Mouse (Mus musculus): ENCODE data around the gene Tuba3b.

Tuba3b gene

GRCm38 (mm10) chr6:145660943-145661342 is 45.4 kb downstream of the Tuba3b start:
- Histone ChIP-seq H3K9me3 (ENCODE audit: low read length) (no peaks in the 10 kb centered on the region), H3K4me3 (replicated peaks; ENCODE audit: low read length) (no peak overlapping the region), H3K36me3 (ENCODE audit: insufficient read depth, low read length) (no peaks in the 10 kb centered on the region), H3K4me1 (replicated peaks; ENCODE audit: low read depth, low read length) (no peaks in the 10 kb centered on the region), H3K27me3 (ENCODE audit: insufficient read depth, low read length) (no peaks in the 10 kb centered on the region)
- TF ChIP-seq POU5F1 (IDR thresholded peaks at IDR 0.05; ENCODE audit: borderline replicate concordance, low read length) (no peak), NANOG (IDR thresholded peaks at IDR 0.05; ENCODE audit: borderline replicate concordance, low read length) (no peak), CTCF (conservative IDR thresholded peaks at IDR 0.05; ENCODE audit: low read length) (no peak)

- no peak overlapping the region for H3K4me3 ChIP-seq (replicated peaks; ENCODE audit: low read length)
- no peaks in the 10 kb centered on the region for H3K36me3 ChIP-seq (ENCODE audit: insufficient read depth, low read length)
- no peaks in the 10 kb centered on the region for H3K9me3 ChIP-seq (ENCODE audit: low read length)
- no peaks in the 10 kb centered on the region for H3K4me1 ChIP-seq (replicated peaks; ENCODE audit: low read depth, low read length)
- H3K27me3 ChIP-seq (ENCODE audit: insufficient read depth, low read length): no peaks in the 10 kb centered on the region
- TF ChIP-seq POU5F1 (IDR thresholded peaks at IDR 0.05; ENCODE audit: borderline replicate concordance, low read length) (no peak), CTCF (conservative IDR thresholded peaks at IDR 0.05; ENCODE audit: low read length) (no peak), NANOG (IDR thresholded peaks at IDR 0.05; ENCODE audit: borderline replicate concordance, low read length) (no peak)
Measured at GRCm38 (mm10) chr6:145664208-145664607, 48.7 kb downstream of the Tuba3b start.

- H3K4me3 ChIP-seq (replicated peaks; ENCODE audit: low read length): no peak overlapping the region
- H3K27me3 ChIP-seq (ENCODE audit: insufficient read depth, low read length): no peaks in the 10 kb centered on the region
- peak; percentile 52 for TF ChIP-seq CTCF (conservative IDR thresholded peaks at IDR 0.05; ENCODE audit: low read length)
- TF ChIP-seq POU5F1 (IDR thresholded peaks at IDR 0.05; ENCODE audit: borderline replicate concordance, low read length): no peak
- H3K36me3 ChIP-seq (ENCODE audit: insufficient read depth, low read length): no peaks in the 10 kb centered on the region
- no peaks in the 10 kb centered on the region for H3K9me3 ChIP-seq (ENCODE audit: low read length)
- no peaks in the 10 kb centered on the region for H3K4me1 ChIP-seq (replicated peaks; ENCODE audit: low read depth, low read length)
Measured at GRCm38 (mm10) chr6:145665751-145666150, 50.2 kb downstream of the Tuba3b start.

GRCm38 (mm10) chr6:145667654-145668053 is 52.1 kb downstream of the Tuba3b start:
- no peak for TF ChIP-seq CTCF (conservative IDR thresholded peaks at IDR 0.05; ENCODE audit: low read length)
- no peak for TF ChIP-seq POU5F1 (IDR thresholded peaks at IDR 0.05; ENCODE audit: borderline replicate concordance, low read length)
- TF ChIP-seq NANOG (IDR thresholded peaks at IDR 0.05; ENCODE audit: borderline replicate concordance, low read length): no peak
- Histone ChIP-seq H3K27me3 (ENCODE audit: insufficient read depth, low read length) (no peaks in the 10 kb centered on the region), H3K4me3 (replicated peaks; ENCODE audit: low read length) (no peak overlapping the region), H3K36me3 (ENCODE audit: insufficient read depth, low read length) (no peaks in the 10 kb centered on the region), H3K4me1 (replicated peaks; ENCODE audit: low read depth, low read length) (no peaks in the 10 kb centered on the region), H3K9me3 (ENCODE audit: low read length) (no peaks in the 10 kb centered on the region)

GRCm38 (mm10) chr6:145669596-145670071 is 54.1 kb downstream of the Tuba3b start:
- Histone ChIP-seq H3K4me3 (replicated peaks; ENCODE audit: low read length) (no peak overlapping the region), H3K9me3 (ENCODE audit: low read length) (no peaks in the 10 kb centered on the region), H3K36me3 (ENCODE audit: insufficient read depth, low read length) (no peaks in the 10 kb centered on the region), H3K27me3 (ENCODE audit: insufficient read depth, low read length) (no peaks in the 10 kb centered on the region), H3K4me1 (replicated peaks; ENCODE audit: low read depth, low read length) (no peaks in the 10 kb centered on the region)
- TF ChIP-seq NANOG (IDR thresholded peaks at IDR 0.05; ENCODE audit: borderline replicate concordance, low read length): no peak
- TF ChIP-seq POU5F1 (IDR thresholded peaks at IDR 0.05; ENCODE audit: borderline replicate concordance, low read length): no peak
- no peak for TF ChIP-seq CTCF (conservative IDR thresholded peaks at IDR 0.05; ENCODE audit: low read length)

All from E14TG2a.4 (cell line).